Mouse (Mus musculus): ENCODE data around the gene Lrrc4. TPM values are rescaled to one million over a fixed set of nuclear protein-coding genes. Genes with fewer than 3 reads are reported as not detected.

Lrrc4 gene
- polyA plus RNA-seq, 1 experiment from 2014 or later: 1.1 TPM

DNA sequence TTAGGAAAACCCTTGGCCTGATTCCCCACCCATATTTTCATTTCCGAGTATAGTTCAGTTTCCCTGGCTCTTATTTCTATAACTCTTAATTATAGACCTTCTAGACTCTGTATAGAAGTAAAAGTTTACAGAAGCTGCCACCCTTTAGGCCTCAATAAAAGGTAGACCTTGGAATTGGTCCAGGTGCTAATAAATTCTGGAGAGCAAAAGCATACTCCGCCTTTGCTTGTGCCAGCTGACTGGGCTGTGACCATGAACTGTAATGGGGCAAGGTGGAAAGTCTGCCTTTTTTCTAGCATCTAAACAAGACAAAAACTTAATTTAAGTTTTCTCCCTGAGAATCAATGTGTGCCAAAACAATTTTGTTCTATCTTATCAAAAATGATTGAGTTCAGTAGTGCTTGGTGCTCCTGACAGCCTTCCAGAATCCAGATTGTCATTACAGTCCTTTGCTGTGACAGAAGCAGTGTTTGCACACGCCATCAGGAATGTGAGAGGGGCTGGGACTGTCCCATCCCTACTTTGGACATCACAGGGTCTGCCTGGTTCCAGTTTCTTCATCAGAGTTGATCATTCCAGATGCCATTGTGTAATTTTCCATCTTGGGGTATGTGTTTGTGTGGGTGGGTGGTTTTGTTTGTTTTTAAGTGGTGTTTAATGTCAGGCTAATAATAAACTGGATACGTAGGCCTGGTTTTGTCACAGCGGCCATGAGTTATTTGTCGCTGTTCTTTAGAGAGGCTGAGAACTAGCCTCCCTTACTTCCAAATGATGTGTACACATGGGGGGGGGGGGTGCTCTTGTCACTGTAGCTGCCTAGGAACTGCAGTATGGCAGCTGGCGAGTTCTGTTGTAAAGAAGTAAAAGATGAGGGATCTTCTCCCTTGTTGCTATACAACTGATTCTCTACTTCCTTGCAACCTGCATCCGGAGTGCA lies 149.8 kb downstream of the Lrrc4 start:
- DNase-seq (ENCODE audit: low spot score) (no peak), ATAC-seq (replicated peaks; ENCODE audit: insufficient number of reproducible peaks, low FRiP score, low TSS enrichment, low read depth) (no peak)
- H3K4me2 ChIP-seq (ENCODE audit: low read depth, low read length): no peak overlapping the region
- H3K27ac ChIP-seq (replicated peaks; ENCODE audit: low read depth, low read length): no peak overlapping the region
- H3K9me3 ChIP-seq (replicated peaks; ENCODE audit: control insufficient read depth, low read length): no peaks in the 10 kb centered on the region
- no peak overlapping the region for H3K4me3 ChIP-seq (ENCODE audit: low read depth, low read length)
- 91% methylated on average over 8 of the region's 8 CpGs for WGBS
- no peaks in the 10 kb centered on the region for H3K4me1 ChIP-seq (ENCODE audit: control insufficient read depth, insufficient read depth, low read length)
- H3K9ac ChIP-seq (replicated peaks; ENCODE audit: low read length): no peak overlapping the region
- no peaks in the 10 kb centered on the region for H3K36me3 ChIP-seq (replicated peaks; ENCODE audit: control insufficient read depth, insufficient read depth, low read depth, low read length)
- no peaks in the 10 kb centered on the region for H3K27me3 ChIP-seq (ENCODE audit: control insufficient read depth, insufficient read depth, low read length)

- H3K27me3 ChIP-seq (ENCODE audit: control insufficient read depth, insufficient read depth, low read length): no peaks in the 10 kb centered on the region
- no peak for DNase-seq (ENCODE audit: low spot score)
- no peak overlapping the region for H3K9ac ChIP-seq (replicated peaks; ENCODE audit: low read length)
- H3K4me1 ChIP-seq (ENCODE audit: control insufficient read depth, insufficient read depth, low read length): no peaks in the 10 kb centered on the region
- H3K4me2 ChIP-seq (ENCODE audit: low read depth, low read length): no peak overlapping the region
- 92% methylated on average over 4 of the region's 4 CpGs for WGBS
- no peaks in the 10 kb centered on the region for H3K36me3 ChIP-seq (replicated peaks; ENCODE audit: control insufficient read depth, insufficient read depth, low read depth, low read length)
- H3K9me3 ChIP-seq (replicated peaks; ENCODE audit: control insufficient read depth, low read length): no peaks in the 10 kb centered on the region
- H3K27ac ChIP-seq (replicated peaks; ENCODE audit: low read depth, low read length): no peak overlapping the region
- no peak for ATAC-seq (replicated peaks; ENCODE audit: insufficient number of reproducible peaks, low FRiP score, low TSS enrichment, low read depth)
- H3K4me3 ChIP-seq (ENCODE audit: low read depth, low read length): no peak overlapping the region
These were observed 151.0 kb downstream of the Lrrc4 start for GRCm38 (mm10) chr6:28680537-28680936.

DNA sequence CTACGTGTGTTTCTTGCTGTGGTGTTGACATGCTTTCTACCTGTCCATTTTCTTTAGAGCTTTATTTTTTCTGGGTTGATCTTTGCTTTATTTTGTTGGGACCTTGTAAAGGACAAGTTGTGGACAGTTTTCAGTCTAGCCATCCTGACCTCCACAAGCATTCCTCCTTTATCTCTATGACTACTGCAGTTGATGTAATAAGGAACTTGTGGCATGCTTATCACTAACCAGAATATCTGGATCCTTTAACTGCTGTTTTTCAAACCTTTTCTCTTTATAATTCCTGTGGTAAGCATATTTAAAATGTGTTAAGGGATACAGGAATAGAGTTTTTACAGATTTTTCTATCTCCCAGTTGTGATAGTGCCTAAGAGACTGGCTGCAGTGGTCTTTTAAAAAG lies 152.7 kb downstream of the Lrrc4 start:
- Histone ChIP-seq H3K27ac (replicated peaks; ENCODE audit: low read depth, low read length) (no peak overlapping the region), H3K27me3 (ENCODE audit: control insufficient read depth, insufficient read depth, low read length) (no peaks in the 10 kb centered on the region), H3K36me3 (replicated peaks; ENCODE audit: control insufficient read depth, insufficient read depth, low read depth, low read length) (no peaks in the 10 kb centered on the region), H3K9ac (replicated peaks; ENCODE audit: low read length) (no peak overlapping the region), H3K4me2 (ENCODE audit: low read depth, low read length) (no peak overlapping the region), H3K9me3 (replicated peaks; ENCODE audit: control insufficient read depth, low read length) (no peaks in the 10 kb centered on the region), H3K4me1 (ENCODE audit: control insufficient read depth, insufficient read depth, low read length) (no peaks in the 10 kb centered on the region), H3K4me3 (ENCODE audit: low read depth, low read length) (no peak overlapping the region)
- ATAC-seq (replicated peaks; ENCODE audit: insufficient number of reproducible peaks, low FRiP score, low TSS enrichment, low read depth): no peak
- no peak for DNase-seq (ENCODE audit: low spot score)
- WGBS: 79% methylated on average over 1 of the region's 1 CpGs

- DNase-seq (ENCODE audit: low spot score) (no peak), ATAC-seq (replicated peaks; ENCODE audit: insufficient number of reproducible peaks, low FRiP score, low TSS enrichment, low read depth) (no peak)
- Histone ChIP-seq H3K27ac (replicated peaks; ENCODE audit: low read depth, low read length) (no peak overlapping the region), H3K36me3 (replicated peaks; ENCODE audit: control insufficient read depth, insufficient read depth, low read depth, low read length) (no peaks in the 10 kb centered on the region), H3K4me2 (ENCODE audit: low read depth, low read length) (no peak overlapping the region), H3K4me1 (ENCODE audit: control insufficient read depth, insufficient read depth, low read length) (no peaks in the 10 kb centered on the region), H3K9ac (replicated peaks; ENCODE audit: low read length) (no peak overlapping the region), H3K4me3 (ENCODE audit: low read depth, low read length) (no peak overlapping the region), H3K27me3 (ENCODE audit: control insufficient read depth, insufficient read depth, low read length) (no peaks in the 10 kb centered on the region), H3K9me3 (replicated peaks; ENCODE audit: control insufficient read depth, low read length) (no peaks in the 10 kb centered on the region)
- 94% methylated on average over 1 of the region's 1 CpGs for WGBS
These were observed 156.9 kb downstream of the Lrrc4 start for GRCm38 (mm10) chr6:28674686-28675085.

GRCm38 (mm10) chr6:28672388-28672787 lies 159.2 kb downstream of the Lrrc4 start:
- no peak overlapping the region for H3K4me2 ChIP-seq (ENCODE audit: low read depth, low read length)
- no peaks in the 10 kb centered on the region for H3K9me3 ChIP-seq (replicated peaks; ENCODE audit: control insufficient read depth, low read length)
- DNase-seq (ENCODE audit: low spot score) (no peak), ATAC-seq (replicated peaks; ENCODE audit: insufficient number of reproducible peaks, low FRiP score, low TSS enrichment, low read depth) (no peak)
- no peaks in the 10 kb centered on the region for H3K4me1 ChIP-seq (ENCODE audit: control insufficient read depth, insufficient read depth, low read length)
- WGBS: 79% methylated on average over 1 of the region's 1 CpGs
- no peaks in the 10 kb centered on the region for H3K27me3 ChIP-seq (ENCODE audit: control insufficient read depth, insufficient read depth, low read length)
- no peak overlapping the region for H3K4me3 ChIP-seq (ENCODE audit: low read depth, low read length)
- no peaks in the 10 kb centered on the region for H3K36me3 ChIP-seq (replicated peaks; ENCODE audit: control insufficient read depth, insufficient read depth, low read depth, low read length)
- H3K9ac ChIP-seq (replicated peaks; ENCODE audit: low read length): no peak overlapping the region
- no peak overlapping the region for H3K27ac ChIP-seq (replicated peaks; ENCODE audit: low read depth, low read length)

GRCm38 (mm10) chr6:28669251-28669650 lies 162.3 kb downstream of the Lrrc4 start:
- no peaks in the 10 kb centered on the region for H3K4me1 ChIP-seq (ENCODE audit: control insufficient read depth, insufficient read depth, low read length)
- no peak overlapping the region for H3K4me3 ChIP-seq (ENCODE audit: low read depth, low read length)
- no peaks in the 10 kb centered on the region for H3K36me3 ChIP-seq (replicated peaks; ENCODE audit: control insufficient read depth, insufficient read depth, low read depth, low read length)
- H3K27ac ChIP-seq (replicated peaks; ENCODE audit: low read depth, low read length): no peak overlapping the region
- ATAC-seq (replicated peaks; ENCODE audit: insufficient number of reproducible peaks, low FRiP score, low TSS enrichment, low read depth) (no peak), DNase-seq (ENCODE audit: low spot score) (no peak)
- H3K9ac ChIP-seq (replicated peaks; ENCODE audit: low read length): no peak overlapping the region
- H3K27me3 ChIP-seq (ENCODE audit: control insufficient read depth, insufficient read depth, low read length): no peaks in the 10 kb centered on the region
- 92% methylated on average over 5 of the region's 5 CpGs for WGBS
- no peaks in the 10 kb centered on the region for H3K9me3 ChIP-seq (replicated peaks; ENCODE audit: control insufficient read depth, low read length)
- H3K4me2 ChIP-seq (ENCODE audit: low read depth, low read length): no peak overlapping the region

GRCm38 (mm10) chr6:28667586-28667985 lies 164.0 kb downstream of the Lrrc4 start:
- ATAC-seq (replicated peaks; ENCODE audit: insufficient number of reproducible peaks, low FRiP score, low TSS enrichment, low read depth) (no peak), DNase-seq (ENCODE audit: low spot score) (no peak)
- Histone ChIP-seq H3K4me2 (ENCODE audit: low read depth, low read length) (no peak overlapping the region), H3K4me1 (ENCODE audit: control insufficient read depth, insufficient read depth, low read length) (no peaks in the 10 kb centered on the region), H3K9me3 (replicated peaks; ENCODE audit: control insufficient read depth, low read length) (no peaks in the 10 kb centered on the region), H3K36me3 (replicated peaks; ENCODE audit: control insufficient read depth, insufficient read depth, low read depth, low read length) (no peaks in the 10 kb centered on the region), H3K4me3 (ENCODE audit: low read depth, low read length) (no peak overlapping the region), H3K27me3 (ENCODE audit: control insufficient read depth, insufficient read depth, low read length) (no peaks in the 10 kb centered on the region), H3K27ac (replicated peaks; ENCODE audit: low read depth, low read length) (no peak overlapping the region), H3K9ac (replicated peaks; ENCODE audit: low read length) (no peak overlapping the region)
- WGBS: 89% methylated on average over 1 of the region's 1 CpGs

- DNase-seq (ENCODE audit: low spot score) (no peak), ATAC-seq (replicated peaks; ENCODE audit: insufficient number of reproducible peaks, low FRiP score, low TSS enrichment, low read depth) (no peak)
- Histone ChIP-seq H3K9me3 (replicated peaks; ENCODE audit: control insufficient read depth, low read length) (no peaks in the 10 kb centered on the region), H3K4me3 (ENCODE audit: low read depth, low read length) (no peak overlapping the region), H3K9ac (replicated peaks; ENCODE audit: low read length) (no peak overlapping the region), H3K27me3 (ENCODE audit: control insufficient read depth, insufficient read depth, low read length) (no peaks in the 10 kb centered on the region), H3K4me2 (ENCODE audit: low read depth, low read length) (no peak overlapping the region), H3K27ac (replicated peaks; ENCODE audit: low read depth, low read length) (no peak overlapping the region), H3K36me3 (replicated peaks; ENCODE audit: control insufficient read depth, insufficient read depth, low read depth, low read length) (no peaks in the 10 kb centered on the region), H3K4me1 (ENCODE audit: control insufficient read depth, insufficient read depth, low read length) (no peaks in the 10 kb centered on the region)
- 78% methylated on average over 3 of the region's 3 CpGs for WGBS
These were observed 166.8 kb downstream of the Lrrc4 start for GRCm38 (mm10) chr6:28664716-28665115.

Measured in embryonic facial prominence, embryonic 11.5 days (tissue).